Mouse (Mus musculus) heart, postnatal 0 days (tissue): ENCODE results near the gene H2afv.

Source experiments
- CTCF ChIP-seq: IDR thresholded peaks from 2 replicates; pipeline ENCODE4 v1.5.1; 2016; ENCODE audit warnings: antibody characterized with exemption, control low read depth, low read depth
- EP300 ChIP-seq: IDR thresholded peaks from 2 replicates; pipeline ENCODE4 v1.6.1; 2016; ENCODE audit warnings: antibody characterized with exemption, low read depth

- TF ChIP-seq EP300 (no peak), CTCF (peak; percentile 74)
Observed at GRCm38 (mm10) chr11:6465122-6465521, 20.9 kb upstream of the H2afv start.
